Mouse (Mus musculus): ENCODE results near the gene Ppm1l. TPM values are rescaled to one million over a fixed set of nuclear protein-coding genes. Genes with fewer than 3 reads are reported as not detected.
"Not testable (repeated sequence)": the region's sequence is repeated elsewhere in the genome, so short reads cannot be mapped to it uniquely, and the experiment has no call there.

Ppm1l gene
- polyA plus RNA-seq, 1 experiment from 2014 or later = 3.4 TPM

DNA sequence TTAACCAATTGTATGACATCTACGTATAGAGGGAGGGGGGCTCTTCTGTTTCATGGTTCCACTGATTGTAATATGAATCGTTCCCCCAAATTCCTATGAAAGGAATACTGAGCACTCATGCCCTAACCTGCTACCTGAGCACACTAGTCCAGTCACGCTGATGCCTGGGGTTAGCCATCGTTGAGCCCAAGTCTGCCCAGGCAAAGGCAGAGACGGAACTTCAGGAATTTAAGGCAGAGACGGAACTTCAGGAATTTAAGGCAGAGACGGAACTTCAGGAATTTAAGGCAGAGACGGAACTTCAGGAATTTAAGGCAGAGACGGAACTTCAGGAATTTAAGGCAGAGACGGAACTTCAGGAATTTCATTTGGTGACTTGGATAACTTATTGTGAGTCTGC lies 75.2 kb downstream of the Ppm1l start:
- H3K27me3 ChIP-seq (replicated peaks; ENCODE audit: control insufficient read depth, insufficient read depth, low read length); H3K4me3 ChIP-seq (ENCODE audit: low read length); H3K4me2 ChIP-seq (ENCODE audit: low read depth, low read length); H3K9ac ChIP-seq (ENCODE audit: low read depth, low read length); H3K27ac ChIP-seq (ENCODE audit: low read length); H3K36me3 ChIP-seq (ENCODE audit: control insufficient read depth, insufficient read depth, low read length); ATAC-seq; H3K4me1 ChIP-seq (ENCODE audit: control insufficient read depth, insufficient read depth, low read length); H3K9me3 ChIP-seq (ENCODE audit: control insufficient read depth, low read length): not testable (repeated sequence)
- 69% methylated on average over 10 of the region's 10 CpGs for WGBS

DNA sequence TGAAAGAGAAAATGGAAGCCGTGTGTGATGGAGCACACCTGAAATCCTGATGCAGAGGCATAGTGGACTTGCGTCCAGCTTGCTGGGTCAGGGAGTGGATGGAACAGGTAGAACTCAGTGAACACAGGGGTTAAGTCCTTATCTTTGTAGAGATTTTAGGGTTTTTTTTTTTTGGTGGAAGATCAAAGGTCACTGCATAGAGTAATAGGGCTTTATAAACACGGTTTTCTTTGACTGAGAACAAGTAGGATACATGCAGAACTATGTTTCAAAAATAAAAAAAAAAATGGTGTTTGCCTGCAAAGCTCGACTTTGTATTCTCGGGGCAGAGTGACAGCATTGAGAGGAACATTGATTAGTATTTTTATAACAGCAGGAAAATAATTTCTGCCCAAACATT lies 75.6 kb downstream of the Ppm1l start:
- H3K27ac ChIP-seq (ENCODE audit: low read length) = no peak overlapping the region
- no peak for ATAC-seq
- H3K9ac ChIP-seq (ENCODE audit: low read depth, low read length) = no peak overlapping the region
- 70% methylated on average over 5 of the region's 5 CpGs for WGBS
- H3K4me2 ChIP-seq (ENCODE audit: low read depth, low read length) = no peak overlapping the region
- no peaks in the 10 kb centered on the region for H3K9me3 ChIP-seq (ENCODE audit: control insufficient read depth, low read length)
- no peak overlapping the region for H3K4me3 ChIP-seq (ENCODE audit: low read length)
- H3K36me3 ChIP-seq (ENCODE audit: control insufficient read depth, insufficient read depth, low read length) = no peaks in the 10 kb centered on the region
- no peaks in the 10 kb centered on the region for H3K27me3 ChIP-seq (replicated peaks; ENCODE audit: control insufficient read depth, insufficient read depth, low read length)
- H3K4me1 ChIP-seq (ENCODE audit: control insufficient read depth, insufficient read depth, low read length) = no peaks in the 10 kb centered on the region

DNA sequence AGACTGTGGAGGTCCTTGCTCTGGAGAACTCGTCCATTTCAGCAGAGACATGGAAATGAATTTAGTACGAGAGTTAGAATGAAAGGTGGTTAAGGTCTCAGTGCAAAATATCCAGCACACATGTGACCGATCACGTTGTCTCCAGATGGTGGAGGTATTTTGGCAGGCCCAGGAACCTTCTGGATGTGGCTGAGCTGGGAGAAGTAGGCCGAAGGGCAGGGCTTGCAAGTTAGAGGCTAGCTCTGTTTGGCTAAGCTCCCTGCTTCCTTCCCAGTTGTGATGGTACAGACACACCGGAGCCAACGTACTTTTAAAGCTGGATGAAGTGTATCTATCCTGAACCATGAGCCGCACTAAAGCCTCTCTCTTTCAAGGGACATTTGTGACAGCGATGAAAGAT lies 76.4 kb downstream of the Ppm1l start:
- Histone ChIP-seq H3K27ac (ENCODE audit: low read length) (no peak overlapping the region), H3K4me3 (ENCODE audit: low read length) (no peak overlapping the region), H3K9ac (ENCODE audit: low read depth, low read length) (no peak overlapping the region), H3K4me1 (ENCODE audit: control insufficient read depth, insufficient read depth, low read length) (no peaks in the 10 kb centered on the region), H3K9me3 (ENCODE audit: control insufficient read depth, low read length) (no peaks in the 10 kb centered on the region), H3K4me2 (ENCODE audit: low read depth, low read length) (no peak overlapping the region), H3K36me3 (ENCODE audit: control insufficient read depth, insufficient read depth, low read length) (no peaks in the 10 kb centered on the region), H3K27me3 (replicated peaks; ENCODE audit: control insufficient read depth, insufficient read depth, low read length) (no peaks in the 10 kb centered on the region)
- no peak for ATAC-seq
- 88% methylated on average over 9 of the region's 9 CpGs for WGBS

DNA sequence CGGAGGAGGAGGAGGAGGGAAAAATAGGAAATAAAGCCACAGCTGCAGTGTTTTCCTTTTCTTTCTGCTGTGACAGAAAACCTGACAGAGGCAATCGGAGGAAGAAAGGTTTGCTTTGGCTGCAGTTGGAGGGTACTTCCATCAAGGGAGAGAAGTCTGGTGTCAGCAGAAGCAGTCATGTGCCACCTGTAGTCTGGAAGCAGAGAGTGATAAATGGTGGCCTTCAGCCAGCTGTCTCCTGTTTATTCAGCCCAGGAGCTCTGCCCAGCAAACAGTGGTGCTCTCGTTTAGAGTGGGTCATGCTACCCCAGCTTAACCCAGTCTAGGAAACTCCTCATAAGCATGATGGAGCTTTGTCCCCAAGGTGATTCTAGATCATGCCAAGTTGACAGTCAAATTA lies 77.3 kb downstream of the Ppm1l start:
- no peak for ATAC-seq
- H3K36me3 ChIP-seq (ENCODE audit: control insufficient read depth, insufficient read depth, low read length) = no peaks in the 10 kb centered on the region

DNA sequence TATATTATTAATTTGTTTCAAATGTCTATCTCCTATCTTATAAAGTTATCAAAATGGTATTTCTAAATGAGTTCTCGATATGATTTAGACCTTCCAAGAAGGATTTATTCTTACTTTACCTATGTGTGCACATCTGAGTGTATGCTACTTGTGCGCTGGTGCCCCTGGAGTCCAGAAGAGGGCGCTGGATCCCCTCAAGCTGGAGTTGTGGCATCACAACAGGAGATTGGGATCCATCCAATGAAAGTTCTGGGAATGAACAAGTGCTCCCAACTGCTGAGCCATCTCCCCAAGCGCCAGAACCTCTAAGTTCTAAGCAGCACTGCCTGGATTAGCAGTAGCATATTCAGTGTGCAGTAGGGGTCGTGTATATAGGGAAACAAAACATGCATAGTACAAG lies 78.4 kb downstream of the Ppm1l start:
- ATAC-seq = no peak
- H3K9ac ChIP-seq (ENCODE audit: low read depth, low read length) = no peak overlapping the region

More for the DNA sequence above, 77.3 kb downstream of the Ppm1l start:
- H3K27ac ChIP-seq (ENCODE audit: low read length) = no peak overlapping the region
- H3K4me3 ChIP-seq (ENCODE audit: low read length) = no peak overlapping the region
- H3K9me3 ChIP-seq (ENCODE audit: control insufficient read depth, low read length) = no peaks in the 10 kb centered on the region
- no peak overlapping the region for H3K4me2 ChIP-seq (ENCODE audit: low read depth, low read length)
- H3K27me3 ChIP-seq (replicated peaks; ENCODE audit: control insufficient read depth, insufficient read depth, low read length) = no peaks in the 10 kb centered on the region
- H3K9ac ChIP-seq (ENCODE audit: low read depth, low read length) = no peak overlapping the region
- WGBS = 59% methylated on average over 3 of the region's 3 CpGs
- H3K4me1 ChIP-seq (ENCODE audit: control insufficient read depth, insufficient read depth, low read length) = no peaks in the 10 kb centered on the region

DNA sequence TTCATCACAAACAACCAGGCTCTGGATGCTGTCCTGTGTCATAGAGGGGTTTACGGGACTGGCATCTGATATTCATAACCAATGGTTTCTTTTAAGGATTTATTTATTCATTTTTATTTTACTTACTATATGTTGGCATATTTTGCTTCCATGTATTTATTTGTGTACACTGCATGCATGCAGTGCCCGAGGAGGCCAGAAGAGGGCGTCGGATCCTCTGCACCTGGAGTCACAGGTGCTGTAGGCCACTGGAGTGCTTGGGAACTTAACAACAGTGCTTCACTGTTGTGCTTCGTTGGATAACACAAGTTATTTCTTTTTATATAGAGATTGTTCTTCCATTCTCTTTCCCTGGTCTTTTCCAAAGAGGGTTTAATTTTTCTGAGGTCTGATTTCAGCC lies 81.1 kb downstream of the Ppm1l start:
- 66% methylated on average over 5 of the region's 5 CpGs for WGBS
- no peaks in the 10 kb centered on the region for H3K9me3 ChIP-seq (ENCODE audit: control insufficient read depth, low read length)
- H3K27me3 ChIP-seq (replicated peaks; ENCODE audit: control insufficient read depth, insufficient read depth, low read length) = no peaks in the 10 kb centered on the region
- no peaks in the 10 kb centered on the region for H3K4me1 ChIP-seq (ENCODE audit: control insufficient read depth, insufficient read depth, low read length)
- no peaks in the 10 kb centered on the region for H3K36me3 ChIP-seq (ENCODE audit: control insufficient read depth, insufficient read depth, low read length)
- H3K4me2 ChIP-seq (ENCODE audit: low read depth, low read length) = no peak overlapping the region
- no peak for ATAC-seq
- no peak overlapping the region for H3K9ac ChIP-seq (ENCODE audit: low read depth, low read length)
- no peak overlapping the region for H3K4me3 ChIP-seq (ENCODE audit: low read length)
- H3K27ac ChIP-seq (ENCODE audit: low read length) = no peak overlapping the region

More for the DNA sequence above, 78.4 kb downstream of the Ppm1l start:
- Histone ChIP-seq H3K9me3 (ENCODE audit: control insufficient read depth, low read length) (no peaks in the 10 kb centered on the region), H3K36me3 (ENCODE audit: control insufficient read depth, insufficient read depth, low read length) (no peaks in the 10 kb centered on the region), H3K4me2 (ENCODE audit: low read depth, low read length) (no peak overlapping the region), H3K27ac (ENCODE audit: low read length) (no peak overlapping the region), H3K4me3 (ENCODE audit: low read length) (no peak overlapping the region), H3K27me3 (replicated peaks; ENCODE audit: control insufficient read depth, insufficient read depth, low read length) (no peaks in the 10 kb centered on the region), H3K4me1 (ENCODE audit: control insufficient read depth, insufficient read depth, low read length) (no peaks in the 10 kb centered on the region)
- 90% methylated on average over 5 of the region's 5 CpGs for WGBS

DNA sequence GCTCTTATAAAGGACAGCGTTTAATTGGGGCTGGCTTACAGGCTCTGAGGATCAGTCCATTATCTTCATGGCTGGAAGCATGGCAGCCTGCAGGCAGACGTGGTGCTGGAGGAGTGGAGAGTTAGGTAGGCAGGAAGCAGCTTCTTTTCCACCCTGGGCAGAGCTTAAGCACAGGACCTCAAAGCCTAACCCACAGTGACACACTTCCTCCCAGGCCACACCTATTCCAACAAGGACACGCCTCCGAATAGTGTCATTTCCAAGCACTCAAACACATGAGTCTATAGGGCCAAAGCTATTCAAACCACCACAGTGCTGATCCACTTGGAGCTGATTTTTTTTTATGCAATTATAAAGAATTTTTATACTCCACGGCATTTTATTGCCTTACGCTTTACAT lies 82.7 kb downstream of the Ppm1l start:
- WGBS = 87% methylated on average over 6 of the region's 6 CpGs
- Histone ChIP-seq H3K4me2 (ENCODE audit: low read depth, low read length) (no peak overlapping the region), H3K27ac (ENCODE audit: low read length) (no peak overlapping the region), H3K4me1 (ENCODE audit: control insufficient read depth, insufficient read depth, low read length) (no peaks in the 10 kb centered on the region), H3K27me3 (replicated peaks; ENCODE audit: control insufficient read depth, insufficient read depth, low read length) (no peaks in the 10 kb centered on the region), H3K36me3 (ENCODE audit: control insufficient read depth, insufficient read depth, low read length) (no peaks in the 10 kb centered on the region), H3K4me3 (ENCODE audit: low read length) (no peak overlapping the region), H3K9me3 (ENCODE audit: control insufficient read depth, low read length) (no peaks in the 10 kb centered on the region), H3K9ac (ENCODE audit: low read depth, low read length) (no peak overlapping the region)
- no peak for ATAC-seq

DNA sequence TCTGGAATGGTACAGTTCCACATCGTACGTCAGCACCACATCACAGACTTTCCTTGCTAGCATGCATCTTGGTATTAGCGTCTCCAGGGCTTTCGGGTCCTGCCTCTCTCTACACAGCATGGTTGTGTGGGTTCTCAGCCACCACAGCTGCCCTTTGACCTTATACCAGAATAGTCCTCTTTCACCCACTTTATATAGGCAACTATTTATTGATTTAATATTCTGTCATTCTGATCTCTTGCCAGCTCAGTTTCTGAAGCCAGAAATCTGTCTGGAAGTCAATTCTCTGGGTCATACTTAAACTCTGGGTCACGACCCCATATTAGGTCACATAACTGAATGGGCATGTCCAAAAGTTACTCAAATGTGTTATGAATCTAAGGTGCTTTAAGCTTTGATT lies 86.5 kb downstream of the Ppm1l start:
- no peaks in the 10 kb centered on the region for H3K27me3 ChIP-seq (replicated peaks; ENCODE audit: control insufficient read depth, insufficient read depth, low read length)
- ATAC-seq = no peak
- H3K4me1 ChIP-seq (ENCODE audit: control insufficient read depth, insufficient read depth, low read length) = no peaks in the 10 kb centered on the region
- WGBS = 84% methylated on average over 5 of the region's 5 CpGs
- no peak overlapping the region for H3K4me3 ChIP-seq (ENCODE audit: low read length)
- H3K9me3 ChIP-seq (ENCODE audit: control insufficient read depth, low read length) = no peaks in the 10 kb centered on the region
- no peaks in the 10 kb centered on the region for H3K36me3 ChIP-seq (ENCODE audit: control insufficient read depth, insufficient read depth, low read length)
- no peak overlapping the region for H3K4me2 ChIP-seq (ENCODE audit: low read depth, low read length)
- no peak overlapping the region for H3K9ac ChIP-seq (ENCODE audit: low read depth, low read length)
- no peak overlapping the region for H3K27ac ChIP-seq (ENCODE audit: low read length)

DNA sequence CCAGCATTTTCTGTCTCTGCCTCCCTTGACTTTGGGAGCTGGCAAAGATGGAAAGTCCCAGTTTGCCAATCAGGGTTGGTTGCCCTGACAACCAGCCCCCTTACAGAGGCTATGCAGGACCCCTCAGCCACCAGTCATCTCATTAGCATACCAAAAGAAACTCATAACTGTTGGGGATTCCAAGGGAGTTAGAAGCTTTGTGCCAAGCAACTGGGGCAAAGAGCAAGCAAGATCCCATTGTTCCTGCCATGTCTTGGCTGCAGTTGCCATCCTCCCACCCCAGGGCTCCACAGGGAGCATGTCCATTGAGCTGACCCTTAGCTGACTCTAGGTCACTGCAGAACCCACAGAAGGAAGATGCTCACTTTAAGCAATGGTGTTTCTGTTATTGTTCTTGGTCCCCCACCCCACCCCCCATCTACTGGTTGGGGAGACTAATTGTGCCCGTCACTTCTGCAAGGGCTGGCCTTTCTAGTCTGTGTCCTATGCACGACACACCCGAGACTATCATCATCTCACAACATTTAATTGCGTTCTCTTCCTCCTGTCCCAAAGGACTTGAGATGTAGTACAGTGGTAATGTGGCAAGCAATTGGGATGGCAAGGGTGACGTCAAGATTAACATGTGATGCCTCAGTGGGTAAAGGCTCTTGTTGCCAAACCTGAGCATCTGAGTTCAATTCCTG lies 89.7 kb downstream of the Ppm1l start:
- no peak overlapping the region for H3K4me2 ChIP-seq (ENCODE audit: low read depth, low read length)
- no peak overlapping the region for H3K9ac ChIP-seq (ENCODE audit: low read depth, low read length)
- whole genome bisulfite sequencing = 87% methylated on average over 5 of the region's 5 CpGs
- ATAC-seq = no peak
- no peaks in the 10 kb centered on the region for H3K4me1 ChIP-seq (ENCODE audit: control insufficient read depth, insufficient read depth, low read length)
- H3K4me3 ChIP-seq (ENCODE audit: low read length) = no peak overlapping the region
- H3K9me3 ChIP-seq (ENCODE audit: control insufficient read depth, low read length) = no peaks in the 10 kb centered on the region
- H3K27ac ChIP-seq (ENCODE audit: low read length) = no peak overlapping the region
- no peaks in the 10 kb centered on the region for H3K36me3 ChIP-seq (ENCODE audit: control insufficient read depth, insufficient read depth, low read length)
- H3K27me3 ChIP-seq (replicated peaks; ENCODE audit: control insufficient read depth, insufficient read depth, low read length) = no peaks in the 10 kb centered on the region

DNA sequence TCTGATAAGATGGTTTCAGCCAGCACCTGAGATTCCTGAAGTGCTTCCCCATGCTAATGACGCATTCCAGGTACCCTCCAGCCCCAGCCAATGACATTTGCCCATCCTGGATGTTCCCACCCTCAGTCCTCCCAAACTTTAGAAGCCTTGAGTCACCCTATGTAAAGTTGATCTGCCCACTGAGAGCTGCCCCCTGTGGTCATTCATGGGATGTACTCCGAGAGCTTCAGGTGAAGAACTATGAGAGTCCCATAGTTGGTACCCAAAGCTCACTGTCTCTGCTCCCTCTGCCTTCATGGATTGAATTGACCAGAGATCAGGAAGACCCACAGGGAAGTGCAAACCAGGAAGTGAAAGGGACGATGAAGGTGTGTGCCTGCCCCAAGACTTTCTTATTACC lies 91.4 kb downstream of the Ppm1l start:
- Histone ChIP-seq H3K9me3 (ENCODE audit: control insufficient read depth, low read length) (no peaks in the 10 kb centered on the region), H3K27me3 (replicated peaks; ENCODE audit: control insufficient read depth, insufficient read depth, low read length) (no peaks in the 10 kb centered on the region), H3K4me2 (ENCODE audit: low read depth, low read length) (no peak overlapping the region), H3K4me1 (ENCODE audit: control insufficient read depth, insufficient read depth, low read length) (no peaks in the 10 kb centered on the region), H3K27ac (ENCODE audit: low read length) (no peak overlapping the region), H3K4me3 (ENCODE audit: low read length) (no peak overlapping the region), H3K9ac (ENCODE audit: low read depth, low read length) (no peak overlapping the region), H3K36me3 (ENCODE audit: control insufficient read depth, insufficient read depth, low read length) (no peaks in the 10 kb centered on the region)
- WGBS = 81% methylated on average over 3 of the region's 3 CpGs
- ATAC-seq = no peak

Measured in intestine, embryonic 16.5 days (tissue).